Mouse (Mus musculus) heart, embryonic 14.5 days (tissue): ENCODE data around the gene Cux2. TPM values are rescaled to one million over a fixed set of nuclear protein-coding genes. Genes with fewer than 3 reads are reported as not detected.

ENCODE experiments used
- ATAC-seq: fragments of 200-750 bp; cut with Nextera tagmentation; 2 replicates; pipeline ENCODE4 v1.8.0; 2017; ENCODE audit warnings: low read depth, moderate TSS enrichment; ENCODE audit not compliant: insufficient number of reproducible peaks, insufficient read depth, low FRiP score
- H3K27ac ChIP-seq, 2 experiments: fragments of 200-500 bp in 1 of 2; fragments of 300-500 bp in 1 of 2; sonication (generic) in 1 of 2; replicated peaks in 1 of 2; 2 replicates each; pipeline ENCODE4 v1.5.1; 2012 to 2014; ENCODE audit warnings: low read depth in 2 of 2, low read length in 2 of 2, control low read depth in 1 of 2, mild to moderate bottlenecking in 1 of 2, mixed read lengths in 1 of 2; ENCODE audit not compliant: control insufficient read depth in 1 of 2, insufficient read depth in 1 of 2
- H3K27me3 ChIP-seq: fragments of 300-500 bp; sonication (generic); 2 replicates; pipeline ENCODE4 v1.6.1; 2014; ENCODE audit warnings: mild to moderate bottlenecking, low read length, control low read depth; ENCODE audit not compliant: control insufficient read depth, insufficient read depth
- H3K36me3 ChIP-seq: fragments of 300-500 bp; sonication (generic); 2 replicates; pipeline ENCODE4 v1.6.1; 2014; ENCODE audit warnings: mild to moderate bottlenecking, control low read depth, low read length, mixed read lengths; ENCODE audit not compliant: control insufficient read depth, insufficient read depth
- H3K4me1 ChIP-seq, 2 experiments: fragments of 200-500 bp in 1 of 2; fragments of 300-500 bp in 1 of 2; sonication (generic) in 1 of 2; 2 replicates each; pipeline ENCODE4 v1.6.1; 2012 to 2014; ENCODE audit warnings: low read length in 2 of 2, control low read depth in 1 of 2, mixed read lengths in 1 of 2; ENCODE audit not compliant: control insufficient read depth in 2 of 2, insufficient read depth in 2 of 2
- H3K4me2 ChIP-seq: fragments of 300-500 bp; sonication (generic); 2 replicates; pipeline ENCODE4 v1.6.1; 2014; ENCODE audit warnings: mild to moderate bottlenecking, low read length
- H3K4me3 ChIP-seq, 2 experiments: fragments of 200-500 bp in 1 of 2; fragments of 300-500 bp in 1 of 2; sonication (generic) in 1 of 2; 2 replicates each; pipeline ENCODE4 v1.5.1; 2012 to 2014; ENCODE audit warnings: low read length in 2 of 2, mild to moderate bottlenecking in 2 of 2, control low read depth in 1 of 2, low read depth in 1 of 2, moderate library complexity in 1 of 2; ENCODE audit not compliant: control insufficient read depth in 1 of 2, insufficient read depth in 1 of 2
- H3K9ac ChIP-seq: fragments of 300-500 bp; sonication (generic); 2 replicates; pipeline ENCODE4 v1.6.1; 2014; ENCODE audit warnings: mild to moderate bottlenecking, low read length
- H3K9me3 ChIP-seq: fragments of 300-500 bp; sonication (generic); 2 replicates; pipeline ENCODE4 v1.6.1; 2016; ENCODE audit warnings: low read length, control low read depth; ENCODE audit not compliant: control insufficient read depth
- WGBS: fragments of 180-500 bp; shearing (Covaris S2); extraction: QIAGEN DNeasy Blood & Tissue Kit; methylation state at CpG from one replicate; pipeline ENCODE4 v1.1.7; 2014; 5-methylcytosine and 5-hydroxymethylcytosine counted together
- polyA plus RNA-seq: library from polyadenylated mRNA; unstranded; fragments of >200 nt; fragmentation: Nextera tagmentation; extraction: Ambion mirVana; gene quantifications from 2 replicates; pipeline ENCODE4 v1.2.1, GENCODE M21; 2014

Gene Cux2
- polyA plus RNA-seq, 1 experiment from 2014 or later = 7.9 TPM

DNA sequence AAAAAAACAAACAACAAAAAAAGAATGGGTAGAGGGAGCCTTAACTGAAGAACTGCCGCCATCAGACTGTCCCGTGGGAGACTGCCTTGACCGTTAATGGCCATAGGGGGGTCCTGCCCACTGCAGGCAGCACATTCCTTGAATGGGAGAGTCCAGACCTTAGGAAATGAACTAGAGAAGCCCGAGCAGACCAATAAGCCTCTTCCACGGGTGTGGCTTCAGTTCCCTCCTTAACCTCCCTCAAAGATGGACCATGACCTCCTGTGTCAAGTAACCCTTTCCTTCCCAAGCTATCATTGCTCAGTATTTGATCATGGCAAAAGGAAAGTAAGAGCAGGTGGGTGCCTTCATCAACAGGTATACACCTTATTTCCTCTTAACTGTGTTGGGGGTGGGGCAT lies 187.9 kb downstream of the Cux2 start:
- no peaks in the 10 kb centered on the region; a peak in 1 of 4 replicates for H3K4me1 ChIP-seq
- H3K9ac ChIP-seq = no peak overlapping the region
- H3K36me3 ChIP-seq = no peaks in the 10 kb centered on the region
- WGBS = 55% methylated on average over 5 of the region's 5 CpGs
- no peak overlapping the region for H3K27ac ChIP-seq
- no peak overlapping the region for H3K4me2 ChIP-seq
- no peak overlapping the region for H3K4me3 ChIP-seq
- H3K9me3 ChIP-seq = no peaks in the 10 kb centered on the region
- H3K27me3 ChIP-seq = no peaks in the 10 kb centered on the region
- no peak for ATAC-seq

DNA sequence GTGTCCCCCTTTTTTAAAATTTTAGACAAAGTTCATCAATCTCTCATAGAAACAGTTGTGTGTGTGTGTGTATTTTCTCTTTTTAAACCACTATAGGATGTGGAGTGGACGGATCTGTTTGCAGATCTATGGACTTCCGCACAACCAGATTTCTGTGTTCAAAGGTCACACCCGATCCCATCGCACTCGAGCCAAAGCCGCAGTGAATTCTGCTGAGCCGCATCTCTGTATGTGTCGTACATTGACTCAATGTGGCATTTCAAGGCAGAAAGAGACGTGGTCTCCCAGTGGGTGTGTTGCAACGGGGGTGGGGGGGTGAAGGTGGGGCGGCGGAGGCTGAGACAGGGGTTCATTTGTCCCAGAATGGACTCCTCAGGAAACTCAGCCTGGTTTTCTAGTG lies 191.5 kb downstream of the Cux2 start:
- H3K9me3 ChIP-seq = no peaks in the 10 kb centered on the region
- H3K9ac ChIP-seq = no peak overlapping the region
- H3K4me1 ChIP-seq = peaks cover 8 to 13% of the 10 kb centered on the region in 2 experiments; a peak in 3 of 4 replicates
- 86% methylated on average over 12 of the region's 12 CpGs for WGBS
- H3K4me3 ChIP-seq = no peak overlapping the region
- no peak for ATAC-seq
- peaks cover 18% of the 10 kb centered on the region for H3K36me3 ChIP-seq
- H3K27ac ChIP-seq = no peak overlapping the region
- no peaks in the 10 kb centered on the region for H3K27me3 ChIP-seq
- H3K4me2 ChIP-seq = no peak overlapping the region

GRCm38 (mm10) chr5:121856740-121857139 lies 193.2 kb downstream of the Cux2 start:
- 68% methylated on average over 11 of the region's 11 CpGs for WGBS
- no peak for ATAC-seq

DNA sequence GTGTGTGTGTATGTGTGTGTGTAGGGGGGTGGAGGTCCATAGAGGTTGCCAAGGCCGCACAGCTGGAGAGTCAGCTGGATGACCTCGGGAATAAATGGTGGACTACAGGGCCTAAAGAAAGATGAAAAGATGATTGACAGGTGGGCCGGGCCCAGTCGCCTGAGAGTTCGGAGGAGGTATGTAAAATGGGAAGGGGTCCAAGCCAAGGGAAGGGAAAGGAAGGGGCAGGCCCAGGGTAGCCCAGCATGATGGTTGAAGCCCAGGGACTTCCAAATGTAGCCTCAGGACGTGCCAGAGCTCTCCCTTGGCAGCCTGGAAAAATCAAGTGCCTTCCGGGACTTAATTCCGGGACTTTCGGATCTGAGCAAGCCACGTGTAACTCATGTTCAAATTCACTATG lies 195.1 kb downstream of the Cux2 start:
- H3K4me3 ChIP-seq = no peak overlapping the region
- peaks cover 24 to 35% of the 10 kb centered on the region in 2 experiments for H3K4me1 ChIP-seq
- 74% methylated on average over 10 of the region's 10 CpGs for WGBS
- no peaks in the 10 kb centered on the region for H3K27me3 ChIP-seq
- no peak for ATAC-seq
- H3K36me3 ChIP-seq = peaks cover 43% of the 10 kb centered on the region
- H3K27ac ChIP-seq = no peak overlapping the region
- H3K9ac ChIP-seq = no peak overlapping the region
- H3K9me3 ChIP-seq = no peaks in the 10 kb centered on the region
- no peak overlapping the region for H3K4me2 ChIP-seq

More at GRCm38 (mm10) chr5:121856740-121857139, 193.2 kb downstream of the Cux2 start:
- Histone ChIP-seq H3K4me3 (no peak overlapping the region), H3K36me3 (peaks cover 35% of the 10 kb centered on the region), H3K9me3 (no peaks in the 10 kb centered on the region), H3K27ac (no peak overlapping the region), H3K9ac (no peak overlapping the region), H3K27me3 (no peaks in the 10 kb centered on the region), H3K4me2 (no peak overlapping the region), H3K4me1 (peaks cover 10 to 18% of the 10 kb centered on the region in 2 experiments; a peak in 3 of 4 replicates)

DNA sequence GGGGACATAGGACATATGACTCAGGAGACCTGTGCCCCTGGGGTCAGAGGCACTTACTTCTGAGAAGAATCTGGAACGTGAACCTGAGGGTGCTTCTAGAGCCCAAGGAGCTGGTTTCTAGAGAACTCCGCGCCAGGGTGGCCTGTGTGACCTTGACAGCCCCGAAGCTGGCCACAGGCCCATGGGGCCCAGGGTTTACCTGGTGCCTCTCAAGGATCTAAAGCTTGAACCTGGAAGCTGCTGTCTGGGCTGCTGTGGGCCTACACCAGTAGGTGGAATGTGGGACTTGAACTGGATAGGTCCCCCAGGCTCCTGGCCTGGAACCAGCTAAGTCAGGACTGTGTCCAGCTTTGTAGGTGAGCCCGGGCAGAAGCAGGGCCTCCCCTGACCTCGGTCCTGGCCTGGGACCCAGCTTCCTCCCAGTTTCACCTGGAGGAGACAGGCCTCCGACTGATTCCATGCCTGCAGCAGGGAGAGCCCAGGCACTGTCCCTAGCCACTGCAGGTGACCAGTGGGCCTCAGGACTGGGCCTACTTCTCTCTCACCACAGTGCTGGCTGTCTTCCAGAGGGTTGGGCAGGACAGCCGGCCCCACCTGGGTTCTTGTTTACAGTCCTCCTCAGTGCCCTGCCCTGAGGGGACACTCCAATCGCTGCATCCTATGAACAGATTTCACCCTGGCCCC lies 196.4 kb downstream of the Cux2 start:
- Histone ChIP-seq H3K9ac (peak overlapping the region; percentile 25; the same call in 1 of the 2 replicates), H3K4me1 (peaks cover 28 to 39% of the 10 kb centered on the region in 2 experiments), H3K27ac (0 out of 4 replicates have a peak overlapping the region, but pooled peaks of 1 of the 2 experiments have one; percentile 14)

GRCm38 (mm10) chr5:121849478-121850349 lies 200.2 kb downstream of the Cux2 start:
- Histone ChIP-seq H3K9me3 (no peaks in the 10 kb centered on the region), H3K9ac (peak overlapping the region; percentile 84), H3K27me3 (0 out of 2 replicates have a peak, but pooled peaks cover 3% of the 10 kb centered on the region), H3K27ac (peak overlapping the region in 1 of 2 experiments; percentile 59; a peak in 1 of 4 replicates), H3K36me3 (peaks cover 37% of the 10 kb centered on the region), H3K4me2 (peak overlapping the region; percentile 66), H3K4me1 (peaks cover 26 to 35% of the 10 kb centered on the region in 2 experiments), H3K4me3 (peak overlapping the region; percentile 83 to 92)
- no peak for ATAC-seq
- WGBS = 37% methylated on average over 20 of the region's 20 CpGs

More for the DNA sequence above, 196.4 kb downstream of the Cux2 start:
- no peaks in the 10 kb centered on the region for H3K27me3 ChIP-seq
- no peak for ATAC-seq
- 70% methylated on average over 9 of the region's 9 CpGs for WGBS
- no peaks in the 10 kb centered on the region for H3K9me3 ChIP-seq
- H3K4me2 ChIP-seq = no peak overlapping the region
- peaks cover 43% of the 10 kb centered on the region for H3K36me3 ChIP-seq
- H3K4me3 ChIP-seq = no peak overlapping the region

- ATAC-seq = peak; percentile 86
- peak within 1 kb of the TSS; percentile 59 to 78 for H3K27ac ChIP-seq
- peak within 1 kb of the TSS; percentile 83 to 92 for H3K4me3 ChIP-seq
- peaks cover 26 to 32% of the 10 kb centered on the region in 2 experiments for H3K4me1 ChIP-seq
- peaks cover 28% of the 10 kb centered on the region for H3K36me3 ChIP-seq
- H3K9me3 ChIP-seq = no peaks in the 10 kb centered on the region
- peak within 1 kb of the TSS; percentile 84 for H3K9ac ChIP-seq
- WGBS = under 1% methylated on average over 35 of the region's 42 CpGs
- peaks cover 9% of the 10 kb centered on the region for H3K27me3 ChIP-seq
- peak within 1 kb of the TSS; percentile 66 for H3K4me2 ChIP-seq
These were observed 201.2 kb downstream of the Cux2 start, which contains the start of gene Pheta1 for GRCm38 (mm10) chr5:121848743-121849142. Gene Pheta1 (plus strand): TSS chr5:121848984.
